Mouse (Mus musculus) embryonic fibroblast, embryonic 13.5 days (primary cell): ENCODE measurements around the gene Gm49380.

ENCODE experiments used
- CTCF ChIP-seq: IDR thresholded peaks from 2 replicates; pipeline ENCODE4 v1.5.1; 2011; ENCODE audit warnings: mild to moderate bottlenecking, control low read depth, low read length, moderate library complexity, borderline replicate concordance; ENCODE audit not compliant: insufficient read depth
- POLR2A ChIP-seq: IDR thresholded peaks from 2 replicates; pipeline ENCODE4 v1.6.1; 2011; ENCODE audit warnings: low read depth, mild to moderate bottlenecking, control low read depth, low read length, moderate library complexity

DNA sequence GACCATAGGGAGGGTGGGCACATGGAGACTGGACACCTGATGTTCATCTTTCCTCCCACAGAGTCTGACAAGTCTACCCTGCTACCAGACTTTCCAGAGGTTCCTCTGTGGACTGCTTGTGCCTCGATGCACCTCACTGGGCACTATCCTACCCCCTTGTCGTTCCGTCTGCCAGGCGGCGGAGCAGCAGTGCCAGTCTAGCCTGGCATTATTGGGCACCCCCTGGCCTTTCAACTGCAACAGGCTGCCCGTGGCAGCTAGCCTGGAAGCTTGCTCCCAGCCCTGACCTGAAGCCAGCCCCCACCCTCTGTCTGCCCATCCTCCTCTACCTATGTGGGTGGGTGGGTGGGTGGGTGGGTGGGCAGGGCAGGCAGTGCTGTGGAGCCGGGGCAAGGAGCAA, 7.1 kb downstream of the Gm49380 start:
- TF ChIP-seq POLR2A: no peak
- no peak for TF ChIP-seq CTCF
